Mouse (Mus musculus) cerebellum, adult 8-10 months (tissue): ENCODE measurements at regions not wholly inside any gene's neighbourhood (a gene's known extent, or its start where the extent isn't known, plus 50 kb on each side); places are given as distances from the start of the nearest gene placed in this dataset.

Experiments
- DNase-seq: peaks from one replicate; pipeline ENCODE4 v3.0.0; 2022

DNA sequence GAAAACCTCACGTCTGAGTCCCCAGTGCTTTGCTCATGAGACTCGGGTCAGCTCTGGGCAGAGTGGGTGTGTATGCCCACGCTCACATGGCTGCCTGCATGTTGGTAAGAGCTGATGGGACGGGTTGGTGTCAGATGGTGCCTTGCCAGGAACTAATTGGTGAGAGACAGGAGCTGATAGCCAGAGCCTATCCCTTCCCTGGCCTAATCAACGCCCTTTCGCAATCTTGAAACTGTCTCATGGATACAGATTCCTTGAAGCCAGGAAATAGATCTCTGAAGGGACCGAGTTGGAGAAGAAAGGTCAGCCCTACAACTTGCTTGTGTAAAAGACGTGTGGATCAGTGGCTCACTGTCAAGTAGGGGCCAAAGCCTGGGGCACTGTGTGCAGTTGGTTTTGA, 95.3 kb upstream of the Bcl6 start:
- DNase-seq, result no peak

DNA sequence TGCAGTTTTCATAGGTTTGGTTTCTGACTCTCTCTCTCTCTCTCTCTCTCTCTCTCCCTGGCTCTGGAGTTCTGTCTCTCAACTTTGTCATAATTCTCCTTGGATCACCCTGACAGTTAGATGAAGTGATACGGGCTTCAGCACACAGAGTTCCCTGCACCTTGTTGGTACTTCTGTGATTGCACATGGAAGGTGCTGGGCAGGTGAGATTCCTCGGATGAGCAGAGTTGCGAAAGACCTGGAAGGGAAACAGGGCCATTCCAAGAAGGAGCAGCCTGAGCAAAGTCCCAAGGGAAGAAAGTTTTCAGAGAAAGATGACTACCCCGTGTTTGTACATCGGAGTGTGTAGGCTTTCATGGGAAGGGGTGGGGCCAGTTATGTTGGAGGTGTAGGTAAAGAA, 91.8 kb upstream of the Bcl6 start:
- DNase-seq, result no peak

DNA sequence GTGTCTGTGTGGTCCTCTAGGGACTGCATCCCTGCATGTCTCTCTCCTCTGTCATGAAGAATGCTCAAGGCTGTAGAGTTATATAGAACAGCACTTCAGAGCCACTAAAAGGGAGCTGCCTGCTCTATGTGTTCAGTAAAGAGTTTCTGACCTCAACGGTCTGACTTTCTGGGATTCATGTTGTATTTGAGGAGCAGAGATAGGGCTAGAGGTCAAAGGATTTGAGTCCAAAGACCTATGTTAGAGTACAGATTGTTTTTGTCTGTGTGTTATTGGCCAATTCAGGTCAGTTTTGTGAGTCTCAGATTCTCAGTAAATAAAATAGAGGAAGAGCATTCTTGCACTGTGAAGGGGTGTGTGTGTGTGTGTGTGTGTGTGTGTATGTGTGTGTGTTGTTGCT, 90.0 kb upstream of the Bcl6 start:
- DNase-seq, result no peak

DNA sequence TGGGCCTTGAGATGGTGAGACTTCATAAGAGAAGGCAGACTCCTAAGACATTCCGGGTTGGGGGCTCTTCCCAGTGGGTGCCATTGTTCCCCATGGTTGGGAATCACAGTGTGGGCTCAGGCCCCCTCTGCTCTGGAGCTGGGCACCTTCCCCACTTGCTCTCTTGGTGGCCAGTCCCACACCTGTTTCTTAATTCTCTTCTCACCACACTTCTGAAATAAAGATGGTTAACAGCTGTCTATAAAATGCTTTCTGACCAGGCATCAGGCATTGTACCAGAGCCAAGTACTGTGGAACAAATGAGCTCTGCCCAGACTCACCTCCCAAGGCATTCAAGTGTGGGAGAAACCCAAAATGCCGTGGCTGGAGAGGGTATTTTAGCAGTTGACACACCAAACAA, 88.8 kb upstream of the Bcl6 start:
- DNase-seq, result no peak

DNA sequence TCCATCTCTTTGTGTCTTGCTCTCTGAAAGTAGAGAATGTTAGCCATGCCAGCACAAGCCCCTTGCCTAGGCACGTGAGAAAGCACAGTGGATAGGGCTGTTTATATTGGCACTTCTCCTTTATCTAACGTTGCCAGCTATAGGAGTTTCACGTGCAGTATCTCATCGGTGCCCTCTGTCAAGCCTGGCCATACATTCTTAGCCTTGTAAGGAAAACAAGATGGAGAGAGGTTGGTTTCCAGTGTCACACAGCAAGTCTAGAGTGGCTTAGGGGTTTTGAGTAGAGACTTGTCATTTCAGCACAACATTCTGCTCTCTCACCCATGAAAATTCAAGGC, 88.1 kb upstream of the Bcl6 start:
- no peak for DNase-seq

DNA sequence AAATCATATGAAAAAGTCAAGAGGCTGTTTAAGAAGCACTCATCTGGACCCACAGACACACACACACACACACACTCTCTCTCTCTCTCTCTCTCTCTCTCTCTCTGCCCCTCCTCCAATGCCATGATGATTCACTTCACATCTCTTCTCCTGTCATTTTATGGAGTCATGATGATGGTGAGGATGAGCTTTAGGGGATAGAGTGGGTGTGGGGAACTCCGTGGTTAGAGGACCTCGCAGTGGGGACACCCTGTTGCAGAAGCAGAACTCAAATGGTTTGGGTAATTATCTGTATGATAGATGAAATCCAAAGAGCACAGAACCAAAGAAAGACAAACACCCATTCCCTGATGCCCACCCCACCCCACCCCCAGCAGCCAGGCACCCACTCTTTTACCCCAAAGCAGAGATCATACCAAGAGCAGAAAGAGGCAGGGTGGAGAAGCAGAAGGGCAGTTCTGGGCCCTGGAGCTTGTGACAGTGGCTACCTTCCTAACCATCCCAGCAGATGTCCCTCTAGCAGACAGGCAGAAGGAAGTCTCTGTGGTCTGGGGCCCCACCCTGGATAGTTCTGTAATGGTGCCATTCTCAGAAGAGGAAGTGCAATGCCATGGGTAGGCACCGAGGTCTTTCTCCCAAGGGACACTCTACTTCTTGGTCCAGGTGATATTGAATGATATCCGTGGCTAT, 87.6 kb upstream of the Bcl6 start:
- DNase-seq, result no peak

DNA sequence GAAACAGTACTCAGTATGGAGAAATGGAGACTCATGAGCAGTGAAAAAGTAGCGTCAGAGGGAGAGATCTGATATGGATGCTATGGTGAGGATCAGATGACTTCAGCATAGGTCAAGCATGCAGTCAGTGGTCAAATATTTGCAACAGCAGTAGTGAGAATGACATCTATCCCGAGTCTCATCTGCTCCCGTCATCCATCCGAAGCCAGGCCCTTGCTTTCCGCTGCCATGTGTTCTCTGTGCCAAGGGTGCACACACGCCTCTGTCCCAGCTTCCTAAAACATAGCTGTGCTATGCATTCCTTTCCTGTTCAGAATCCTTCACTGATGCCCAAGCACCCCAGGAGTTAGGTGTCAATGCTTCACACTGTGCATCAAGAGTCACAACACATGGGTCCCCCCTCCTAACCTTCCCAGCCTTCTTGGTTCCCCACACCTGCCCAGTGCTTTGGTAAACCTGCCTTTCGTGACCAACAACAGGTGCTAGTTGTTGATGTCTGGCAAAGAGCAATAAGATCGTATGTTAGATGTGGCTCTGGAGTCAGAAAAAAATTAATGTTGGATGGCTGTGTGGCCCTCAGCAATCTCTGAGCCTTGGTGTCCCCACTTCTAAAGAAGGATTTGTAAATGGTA, 85.1 kb upstream of the Bcl6 start:
- no peak for DNase-seq

DNA sequence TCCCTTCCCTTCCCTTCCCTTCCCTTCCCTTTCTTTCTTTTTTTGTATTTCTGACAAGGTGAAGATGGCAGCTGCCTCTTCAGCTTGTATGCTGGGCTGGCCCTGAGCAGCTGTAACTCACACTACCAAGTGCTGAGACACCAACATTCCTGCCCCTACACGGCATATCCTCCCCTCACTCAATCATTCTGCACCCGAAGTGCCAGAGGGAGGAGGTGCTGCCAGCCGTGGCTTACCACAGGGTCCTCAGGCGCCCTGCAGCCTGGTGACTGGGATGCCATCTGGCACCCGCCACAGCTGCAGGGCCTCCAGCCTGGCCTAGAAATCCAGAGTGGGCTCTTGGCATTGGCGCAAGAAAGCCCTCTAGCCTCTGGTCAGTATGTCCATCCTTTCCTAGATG, 84.4 kb upstream of the Bcl6 start:
- DNase-seq, result no peak

DNA sequence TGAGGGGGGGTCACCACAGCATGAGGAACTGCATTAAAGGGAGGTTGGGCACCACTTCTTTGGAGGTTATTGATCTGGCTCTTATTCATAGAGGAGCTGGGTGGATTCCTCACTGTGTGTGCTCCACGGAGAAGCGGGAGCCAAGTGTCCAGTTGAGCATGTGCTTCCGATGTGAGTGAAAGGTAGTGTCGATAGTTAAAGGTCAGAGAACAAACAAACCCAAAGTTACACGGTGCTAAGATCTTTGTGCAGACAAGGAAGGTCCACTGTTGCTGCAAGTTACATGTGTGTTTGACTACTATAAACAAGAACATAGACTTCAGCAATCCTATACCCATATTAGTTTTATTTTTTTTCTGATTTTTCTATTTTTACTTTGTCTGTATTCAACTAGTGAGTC, 80.8 kb upstream of the Bcl6 start:
- DNase-seq, result no peak

DNA sequence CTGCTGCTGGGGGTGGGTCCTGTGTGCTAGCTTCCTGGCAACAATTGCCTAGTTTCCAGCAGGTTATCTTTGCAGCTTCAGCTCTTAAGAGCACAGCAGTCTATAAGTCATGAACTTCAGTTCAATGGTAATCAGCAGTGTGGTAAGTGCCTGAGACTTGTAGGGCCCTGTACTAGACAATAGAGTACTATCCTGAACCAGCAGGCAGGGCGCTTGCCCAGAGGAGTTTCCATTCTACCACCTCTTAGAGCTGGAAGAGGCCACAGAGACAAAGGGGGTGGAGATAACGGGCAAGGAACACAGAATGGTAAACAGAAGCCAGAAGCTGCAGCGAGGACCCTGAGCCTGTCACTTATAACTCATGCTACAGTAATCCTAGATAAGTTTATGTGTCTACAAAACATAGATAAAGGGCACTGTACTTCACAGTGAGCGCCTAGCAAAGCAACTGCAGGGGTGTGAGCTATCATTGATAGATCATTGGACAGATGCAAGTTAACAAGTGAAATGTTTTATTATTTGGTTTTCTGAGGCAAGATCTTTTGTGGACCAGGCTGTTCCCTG, 79.7 kb upstream of the Bcl6 start:
- no peak for DNase-seq

DNA sequence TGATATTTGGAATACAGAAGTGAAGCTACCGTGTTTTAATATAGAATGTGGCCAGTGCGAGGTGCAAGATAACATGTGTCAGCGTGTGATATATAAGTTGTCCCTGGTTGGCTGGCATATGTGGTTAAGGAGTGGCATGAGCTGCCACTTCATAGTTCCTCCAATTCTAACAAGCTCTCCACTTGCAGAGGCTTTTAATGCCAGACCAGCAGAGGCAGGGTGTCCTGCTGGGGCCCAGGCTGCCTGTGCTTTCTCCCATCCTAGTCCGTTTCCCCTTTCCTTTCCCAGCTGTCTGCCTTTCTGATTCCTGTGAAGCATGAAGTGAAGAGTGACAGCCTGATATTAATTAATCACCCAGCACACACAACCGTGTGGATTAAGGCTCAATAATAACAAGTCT, 73.7 kb upstream of the Bcl6 start:
- DNase-seq, result no peak

DNA sequence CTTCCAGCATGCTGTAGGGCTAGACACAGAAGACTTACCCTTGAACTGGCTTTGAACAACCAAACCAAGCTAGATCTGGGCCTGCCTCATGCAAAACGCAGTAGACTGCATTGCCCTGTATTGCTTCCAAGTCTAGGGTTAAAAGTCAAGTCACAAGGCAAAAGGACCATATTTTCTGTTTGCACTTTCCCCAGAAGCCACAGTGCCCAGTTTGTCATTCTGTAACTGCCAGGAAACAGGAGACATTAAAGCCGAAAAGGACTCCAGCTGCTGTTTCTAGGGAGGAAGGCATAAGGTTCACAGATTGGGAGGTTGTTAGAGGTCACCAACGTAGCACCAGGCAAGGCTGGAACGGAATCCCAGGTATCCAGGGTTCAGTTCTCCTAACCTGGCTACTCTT, 72.8 kb upstream of the Bcl6 start:
- no peak for DNase-seq

DNA sequence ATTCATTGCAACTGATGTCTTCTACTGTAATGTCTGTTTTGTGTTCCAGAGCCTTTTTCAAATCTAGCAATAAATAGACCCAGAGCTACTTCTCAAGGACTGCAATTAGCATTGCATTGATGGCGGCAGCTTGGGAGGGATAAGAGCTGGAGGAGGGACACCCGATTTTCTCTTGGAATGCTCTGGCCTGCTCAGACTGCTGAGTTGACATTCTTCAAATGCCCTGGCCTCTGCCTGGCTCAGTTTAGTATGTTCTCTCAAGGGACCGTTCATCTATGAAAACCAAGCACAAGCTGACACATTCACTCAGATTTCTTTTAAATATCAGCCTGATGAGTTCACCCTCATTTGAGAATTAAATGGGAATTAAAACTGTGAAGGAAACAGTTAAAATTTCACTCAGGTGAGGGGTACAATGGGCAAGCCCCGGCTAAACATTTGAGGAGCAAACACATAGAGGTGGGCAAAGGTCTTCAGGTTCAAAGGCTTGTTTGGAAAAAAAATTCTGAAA, 70.5 kb upstream of the Bcl6 start:
- DNase-seq, result no peak

DNA sequence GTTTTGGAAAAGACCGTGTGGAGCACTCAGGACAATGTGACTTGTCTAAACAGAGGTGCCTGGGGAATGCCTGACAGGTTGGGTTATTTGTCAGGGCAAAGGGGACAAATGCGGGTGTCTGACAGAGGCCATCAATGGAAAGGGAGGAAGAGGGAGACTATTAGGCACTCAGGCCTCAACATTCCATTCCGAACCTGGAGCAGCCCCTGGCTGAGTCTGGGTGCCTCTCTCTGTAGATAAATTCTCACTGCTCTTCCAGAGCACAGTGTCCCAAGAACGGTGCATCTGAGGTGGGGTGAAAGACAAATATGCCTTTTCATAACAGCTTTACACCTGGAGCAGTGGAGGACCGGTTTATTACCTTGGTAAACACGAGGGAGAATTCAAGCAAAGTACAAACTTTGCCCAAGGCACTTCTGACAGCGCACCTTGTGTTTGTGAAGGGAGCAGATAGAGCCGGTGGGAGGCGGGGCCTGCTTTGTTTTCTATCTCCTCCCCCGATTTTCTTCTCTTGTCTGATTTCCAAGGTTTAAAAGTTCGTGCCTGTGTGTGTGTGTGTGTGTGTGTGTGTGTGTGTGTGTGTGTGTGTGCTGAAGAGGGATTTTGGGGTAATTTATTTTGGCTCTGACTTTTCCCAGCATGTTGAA, 68.4 kb upstream of the Bcl6 start:
- DNase-seq, result no peak

DNA sequence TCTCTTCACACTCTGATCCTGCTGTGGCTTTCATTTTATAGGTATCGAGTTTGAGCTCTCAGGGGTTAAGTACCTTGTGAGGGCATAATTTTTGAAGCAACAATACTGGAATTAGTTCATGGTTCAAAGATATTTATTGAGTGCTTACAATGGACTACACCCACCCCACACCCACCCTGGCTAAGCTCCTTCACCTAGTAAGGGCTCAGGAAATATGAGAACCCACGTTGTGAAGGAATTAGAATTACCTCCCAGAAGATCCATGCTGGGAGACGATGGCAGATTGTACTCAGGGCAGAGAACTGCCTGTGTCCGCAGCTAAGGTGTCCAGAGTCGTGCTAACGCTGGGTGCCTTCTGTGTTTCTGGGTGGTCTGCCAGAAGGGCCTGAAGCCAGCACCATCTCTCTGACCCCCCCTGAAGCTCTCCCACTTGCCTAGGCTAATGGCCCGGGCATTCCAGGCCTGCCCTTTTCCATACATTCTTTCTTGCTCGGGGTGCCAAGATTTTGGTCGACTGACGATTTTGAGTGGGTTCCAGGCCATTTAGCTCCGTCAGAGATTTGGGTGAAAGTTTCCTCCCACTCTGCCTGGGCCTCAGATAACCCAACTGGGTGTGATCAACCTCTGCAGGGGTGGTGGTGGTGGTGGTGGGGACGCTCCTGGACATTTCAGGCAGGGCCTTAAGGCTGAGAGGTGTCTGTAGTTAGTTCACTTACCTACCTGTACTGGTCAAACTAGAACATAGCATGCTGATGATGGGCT, 67.7 kb upstream of the Bcl6 start:
- no peak for DNase-seq

DNA sequence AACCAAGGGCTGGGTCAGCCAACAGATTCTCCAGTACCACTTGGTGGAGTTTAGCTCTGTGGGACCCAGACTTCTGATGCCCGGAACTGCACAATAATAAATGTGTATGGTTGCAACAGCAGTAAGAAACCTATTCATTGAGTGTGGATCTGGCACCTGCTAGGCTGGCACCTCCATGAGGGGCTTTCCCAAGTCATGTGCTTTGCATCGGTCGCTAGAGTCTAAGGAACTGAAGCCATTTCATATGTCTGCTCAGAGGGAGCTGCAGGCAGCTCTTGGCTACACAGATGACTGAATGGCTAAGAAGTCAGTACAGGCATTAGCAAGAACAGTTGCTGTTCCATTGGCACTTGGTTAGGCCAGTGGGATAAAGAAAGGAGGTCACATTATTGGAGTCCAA, 65.6 kb upstream of the Bcl6 start:
- DNase-seq, result no peak

DNA sequence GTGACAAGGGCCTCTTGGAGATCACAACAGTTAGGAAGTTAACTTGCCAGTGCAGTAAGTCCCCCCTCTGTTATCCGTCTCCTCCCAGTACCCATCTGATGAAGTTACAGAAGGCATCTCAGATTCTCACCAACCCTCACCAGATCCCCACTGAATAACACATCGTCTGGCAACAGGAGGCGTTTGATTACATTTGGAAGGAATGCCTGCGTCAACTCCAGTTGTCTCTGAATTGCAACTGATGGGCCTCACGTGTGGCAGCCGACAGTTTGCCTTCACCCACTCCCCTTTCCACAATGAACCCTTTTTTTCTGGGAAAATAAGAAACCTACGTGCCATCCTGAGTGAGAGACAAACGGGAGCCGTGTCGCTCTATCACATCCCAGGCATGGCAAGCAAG, 64.8 kb upstream of the Bcl6 start:
- DNase-seq, result no peak

DNA sequence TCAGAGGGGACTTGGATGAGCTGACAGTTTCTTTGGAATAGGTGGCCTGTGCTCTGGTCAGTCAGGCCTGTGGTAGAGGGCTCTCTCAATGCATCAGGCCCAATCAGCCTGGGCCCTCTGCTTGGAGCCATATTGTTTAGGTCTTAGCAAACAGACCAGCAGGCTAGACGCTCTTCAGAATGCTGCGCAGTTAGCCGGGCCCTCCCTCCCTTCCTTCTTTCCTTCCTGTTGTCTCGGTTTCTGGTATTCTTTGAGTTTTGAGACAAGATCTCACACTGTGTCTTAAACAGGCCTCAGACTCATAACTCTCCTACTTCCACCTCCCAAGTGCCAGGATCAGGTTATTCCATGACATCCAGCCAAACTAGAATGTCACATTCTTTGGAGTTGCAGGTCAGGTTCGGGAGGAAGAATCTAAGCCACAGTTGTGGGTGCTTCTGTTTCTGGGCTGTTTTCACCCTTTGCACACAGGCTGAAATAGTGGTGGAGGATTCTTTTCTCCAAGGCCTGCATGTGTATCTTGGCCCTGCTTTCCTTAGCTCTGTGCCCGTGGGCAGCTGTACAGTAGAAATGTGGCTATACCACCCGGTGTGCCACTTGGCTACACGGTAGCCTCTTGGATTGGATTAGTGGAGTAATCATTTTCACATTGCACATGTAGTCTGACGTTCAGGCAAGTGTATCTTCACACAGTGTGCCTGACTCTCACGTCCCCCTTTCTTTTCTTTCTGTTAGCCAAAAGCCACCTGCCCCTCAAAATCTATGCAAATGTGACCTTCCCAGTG, 62.4 kb upstream of the Bcl6 start:
- DNase-seq, result peak; percentile 47

DNA sequence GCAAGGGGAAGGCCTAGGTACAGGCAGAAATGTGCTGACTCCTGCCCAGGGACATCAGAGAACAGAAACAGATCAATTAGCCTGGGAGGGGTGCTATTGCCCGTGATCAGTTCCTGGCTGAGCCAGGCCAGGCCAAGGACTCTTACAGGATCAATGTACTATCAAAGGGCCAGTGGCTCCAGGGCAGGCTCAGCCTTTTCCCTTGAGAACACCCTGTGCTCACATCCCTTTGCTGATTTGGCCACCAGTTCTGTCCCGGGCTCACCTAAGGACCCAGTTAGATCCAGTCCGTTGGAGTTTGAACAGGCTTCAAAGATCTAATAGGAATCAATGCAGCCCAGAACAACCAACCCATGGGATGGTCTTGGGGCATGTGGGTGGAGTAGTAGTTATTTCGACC, 55.1 kb upstream of the Bcl6 start:
- no peak for DNase-seq

DNA sequence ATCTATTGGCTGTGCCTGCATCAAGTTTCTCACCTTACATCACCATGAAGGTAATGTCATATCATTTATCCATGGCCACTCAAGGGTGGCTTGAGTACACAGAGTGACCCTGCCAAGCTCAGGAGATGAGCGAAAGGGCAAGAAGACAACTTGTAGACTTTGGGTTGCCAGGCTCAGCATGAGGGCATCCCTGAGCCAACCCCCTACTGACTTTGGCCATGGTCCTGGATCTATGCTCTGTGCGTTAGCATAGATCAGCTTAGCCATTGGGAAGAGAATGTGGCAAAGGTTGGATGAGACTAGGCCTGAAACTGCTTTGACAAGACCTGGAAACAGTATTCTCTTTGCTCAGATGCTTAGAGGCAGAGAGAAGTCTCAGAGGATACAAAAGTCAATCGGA, 54.3 kb upstream of the Bcl6 start:
- DNase-seq, result peak; percentile 71

DNA sequence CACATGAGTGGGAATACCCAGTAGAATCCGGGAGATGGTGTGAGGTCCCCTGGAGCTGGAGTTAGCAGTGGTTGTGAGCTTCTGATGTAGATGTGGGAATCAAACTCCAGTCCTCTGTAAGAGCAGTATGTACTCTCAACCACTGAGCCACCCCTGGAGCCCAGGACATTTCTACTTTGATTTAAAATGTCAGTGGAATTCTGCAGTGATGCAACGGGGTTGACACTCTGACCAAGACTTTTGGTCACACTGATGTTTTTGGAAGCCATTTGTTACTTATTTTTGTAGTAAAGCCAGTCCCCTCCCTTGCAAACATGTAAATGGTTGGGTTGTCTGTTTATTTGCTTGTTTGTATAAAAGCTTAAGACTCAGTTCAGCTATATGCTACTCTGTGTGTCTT, 53.6 kb upstream of the Bcl6 start:
- no peak for DNase-seq

DNA sequence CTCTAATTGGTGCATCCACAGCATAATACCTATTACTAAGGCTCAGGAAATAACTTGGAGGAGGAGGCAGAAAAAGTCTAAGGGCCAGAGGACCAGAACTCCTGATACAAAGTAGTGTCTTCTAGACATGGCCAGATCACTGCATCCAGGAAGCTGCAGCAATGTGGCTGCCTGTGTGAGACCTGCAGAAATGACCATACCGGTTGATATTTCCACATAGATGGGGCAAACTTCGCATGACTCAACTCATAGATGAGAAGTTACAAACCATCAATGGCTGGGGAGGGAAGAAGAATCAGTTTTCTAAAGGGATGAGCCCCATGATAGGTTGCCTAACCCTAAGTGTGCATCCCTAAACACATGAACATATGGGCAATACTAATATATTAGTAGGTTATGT, 52.8 kb upstream of the Bcl6 start:
- no peak for DNase-seq

DNA sequence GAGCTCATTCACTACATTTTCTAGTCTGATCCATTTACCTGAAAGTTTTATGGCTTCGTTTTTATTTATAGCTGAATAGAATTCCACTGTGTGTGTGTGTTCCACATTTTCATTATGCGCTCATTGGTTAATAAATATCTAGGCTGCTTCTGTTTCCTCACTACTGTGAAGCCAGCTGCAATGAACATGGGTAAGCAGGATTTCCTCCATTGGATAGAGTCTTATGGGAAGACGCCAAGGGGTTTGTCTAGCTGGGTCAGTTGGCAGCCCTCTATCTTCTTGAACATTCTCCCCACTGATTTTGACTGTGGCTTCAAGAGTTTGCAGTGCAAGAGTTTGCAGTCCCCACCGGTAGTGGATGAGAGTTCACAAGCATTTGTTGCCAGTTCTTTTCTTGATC, 51.1 kb upstream of the Bcl6 start:
- no peak for DNase-seq
